Mouse (Mus musculus) testis, adult 2 months (tissue): ENCODE results near the gene Kin.

ENCODE experiments used
- CTCF ChIP-seq: fragments of 200-500 bp; IDR thresholded peaks from 2 replicates; pipeline ENCODE4 v1.5.1; 2012; ENCODE audit warnings: low read depth, mild to moderate bottlenecking, inconsistent platforms, low read length, moderate library complexity; ENCODE audit not compliant: control insufficient read depth, insufficient read depth, insufficient replicate concordance
- POLR2A ChIP-seq: fragments of 200-500 bp; IDR thresholded peaks from 2 replicates; pipeline ENCODE4 v1.6.1; 2012; ENCODE audit warnings: low read depth, mild to moderate bottlenecking, inconsistent platforms, low read length, moderate library complexity; ENCODE audit not compliant: control insufficient read depth

- TF ChIP-seq CTCF, result no peak
- TF ChIP-seq POLR2A, result no peak
Measured at GRCm38 (mm10) chr2:10082737-10083136, 2.3 kb downstream of the Kin start.
